Mouse (Mus musculus) MN1 (cell line): ENCODE measurements around the gene Gm45837.
A peak's percentile ranks its signal among the peaks of the same experiment; 100 is the strongest.

Experiments
- DNase-seq: peaks from one replicate; pipeline ENCODE4 v3.0.0-alpha.2; 2016; ENCODE audit warnings: low spot score

Gene Gm45837

DNA sequence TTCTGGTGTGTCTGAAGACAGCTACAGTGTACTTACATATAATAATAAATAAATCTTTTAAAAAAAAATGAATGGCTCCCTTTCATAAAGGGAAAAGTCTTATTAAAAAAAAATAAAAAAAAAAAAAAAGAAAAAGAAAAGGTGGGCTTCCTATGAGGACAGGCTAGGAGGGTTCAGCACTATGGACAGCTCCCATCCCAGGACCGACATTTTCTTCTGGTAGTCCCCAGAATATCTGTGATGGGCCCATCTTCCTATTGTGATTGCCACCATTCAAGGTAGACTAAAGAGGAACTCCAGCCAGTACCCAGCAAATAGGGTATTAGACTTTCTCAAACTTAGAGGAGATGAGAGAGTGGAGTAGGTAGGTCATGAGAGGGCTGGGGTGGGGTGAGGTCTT is 27.2 kb downstream of the Gm45837 start:
- no peak for DNase-seq

- no peak for DNase-seq
Observed at GRCm38 (mm10) chr7:101443093-101443492, 32.4 kb downstream of the Gm45837 start.

GRCm38 (mm10) chr7:101444211-101444610 is 33.5 kb downstream of the Gm45837 start:
- DNase-seq: no peak

- DNase-seq: peak; percentile 73
Observed at GRCm38 (mm10) chr7:101449855-101450254, 39.2 kb downstream of the Gm45837 start.

GRCm38 (mm10) chr7:101450422-101451401 is 40.0 kb downstream of the Gm45837 start:
- DNase-seq: peak; percentile 87

DNA sequence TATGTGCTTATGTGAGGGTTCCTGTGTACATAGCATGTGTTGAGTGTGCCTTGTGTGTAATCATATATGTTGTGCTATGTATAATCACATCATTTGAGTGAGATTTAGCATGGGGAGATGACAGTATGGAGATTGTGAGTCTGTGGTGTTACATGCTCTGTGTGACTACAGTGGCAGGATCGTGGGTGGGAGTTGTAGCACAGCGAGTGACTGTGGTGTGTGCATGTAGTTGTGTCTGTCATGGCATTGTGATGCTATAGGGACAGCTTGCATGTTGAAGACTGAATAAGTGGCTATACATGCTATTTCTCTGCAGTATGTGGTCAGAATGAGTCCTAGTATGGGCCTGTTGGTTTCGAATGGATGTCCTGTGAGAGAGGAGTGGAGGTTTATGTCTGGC is 42.0 kb downstream of the Gm45837 start:
- no peak for DNase-seq

DNA sequence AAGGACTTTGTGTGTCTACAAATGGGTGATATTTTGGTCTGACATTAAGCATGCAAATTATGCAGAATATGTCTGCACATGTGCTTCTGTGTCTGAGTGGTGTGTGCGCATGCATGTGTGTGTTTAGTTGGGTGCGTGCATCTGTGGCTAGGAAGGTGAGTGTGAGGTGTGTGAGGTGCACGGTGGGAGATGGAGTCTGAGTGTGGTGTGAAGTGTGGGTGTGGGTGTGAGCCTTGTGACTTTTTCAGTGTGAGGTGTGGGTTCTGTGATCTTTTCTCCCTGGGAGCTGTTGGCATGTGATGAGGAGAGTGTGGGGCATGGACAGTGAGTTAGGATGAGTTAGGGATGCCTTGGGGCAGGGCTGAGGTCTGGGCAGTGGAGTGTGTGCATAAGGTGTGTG is 42.6 kb downstream of the Gm45837 start:
- no peak for DNase-seq

GRCm38 (mm10) chr7:101453725-101454124 is 43.0 kb downstream of the Gm45837 start:
- no peak for DNase-seq

DNA sequence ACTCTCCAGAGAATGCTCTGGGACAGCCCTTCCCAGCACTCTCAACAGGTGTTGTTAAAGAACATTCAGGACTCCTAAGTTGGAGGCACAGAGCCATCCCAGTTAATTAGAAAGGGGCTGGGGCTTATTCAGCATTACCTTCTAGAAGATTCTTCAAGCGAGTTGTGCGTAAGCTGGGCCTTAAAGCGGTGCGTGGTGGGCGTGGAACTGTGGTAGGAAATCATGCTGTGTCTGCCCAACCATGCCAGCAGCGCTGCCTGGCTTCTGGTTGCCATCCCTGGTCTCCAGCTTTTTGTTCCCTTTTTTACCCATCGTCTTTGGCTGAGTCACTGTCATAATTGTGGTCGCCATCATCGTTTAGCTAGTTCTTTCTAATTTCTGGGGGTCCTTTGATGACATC is 43.8 kb downstream of the Gm45837 start:
- no peak for DNase-seq

GRCm38 (mm10) chr7:101455141-101455540 is 44.5 kb downstream of the Gm45837 start:
- DNase-seq: no peak

DNA sequence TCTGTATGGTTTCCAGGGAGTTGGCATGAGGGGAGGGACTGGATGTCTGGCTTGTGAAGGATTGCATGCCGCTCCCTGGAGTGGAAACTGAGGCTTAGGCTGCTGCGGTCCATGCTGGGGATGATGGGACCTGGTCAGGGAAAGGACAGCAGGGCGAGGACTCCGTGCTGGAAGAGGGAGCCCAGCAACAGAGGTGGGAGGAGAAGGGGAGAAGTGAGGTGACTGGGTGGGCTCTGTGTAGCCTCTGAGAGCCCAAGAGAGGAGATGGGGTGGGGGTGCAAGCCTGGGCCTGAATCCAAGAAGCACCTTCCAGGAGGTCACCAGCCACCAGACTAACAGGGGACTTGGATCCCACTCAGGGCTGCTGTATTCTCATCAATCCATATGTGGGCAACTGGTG is 45.6 kb downstream of the Gm45837 start:
- DNase-seq: no peak

- DNase-seq: no peak
Observed at GRCm38 (mm10) chr7:101456789-101457188, 46.1 kb downstream of the Gm45837 start.

- DNase-seq: no peak
Observed at GRCm38 (mm10) chr7:101457283-101457682, 46.6 kb downstream of the Gm45837 start.

- no peak for DNase-seq
Observed at GRCm38 (mm10) chr7:101457801-101458200, 47.1 kb downstream of the Gm45837 start.

- no peak for DNase-seq
Observed at GRCm38 (mm10) chr7:101458278-101458781, 47.6 kb downstream of the Gm45837 start.

DNA sequence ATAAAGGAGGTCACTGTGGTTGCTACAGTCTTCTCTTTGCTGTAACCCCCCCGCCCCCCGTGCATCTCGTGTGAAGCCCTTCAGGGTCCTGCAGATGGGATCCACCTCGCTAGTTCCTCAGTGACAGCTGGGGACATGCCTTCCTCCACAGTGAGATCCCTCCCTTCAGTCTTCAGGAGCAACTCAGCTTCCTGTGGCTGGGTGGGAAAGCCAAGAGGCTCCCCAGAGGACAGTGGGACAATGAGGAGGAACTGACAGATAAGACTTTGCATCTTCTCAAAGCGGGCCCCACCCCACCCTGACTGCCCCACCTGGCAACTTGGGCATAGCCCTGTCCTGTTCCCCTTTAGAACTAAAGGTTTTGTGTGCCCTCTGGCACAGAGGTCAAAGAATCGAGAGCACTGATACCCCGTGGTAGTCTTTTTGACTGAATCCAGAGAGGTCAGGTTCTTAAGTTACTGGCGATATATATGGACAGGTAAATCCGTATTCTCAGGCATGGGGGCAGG is 48.7 kb downstream of the Gm45837 start:
- DNase-seq: no peak

- DNase-seq: peak; percentile 14
Observed at GRCm38 (mm10) chr7:101459923-101460607, 49.4 kb downstream of the Gm45837 start.

GRCm38 (mm10) chr7:101460608-101460957 is 49.9 kb downstream of the Gm45837 start:
- DNase-seq: peak; percentile 43

- no peak for DNase-seq
Observed at GRCm38 (mm10) chr7:101461571-101461970, 50.9 kb downstream of the Gm45837 start.

GRCm38 (mm10) chr7:101462327-101463068 is 51.8 kb downstream of the Gm45837 start:
- no peak for DNase-seq

DNA sequence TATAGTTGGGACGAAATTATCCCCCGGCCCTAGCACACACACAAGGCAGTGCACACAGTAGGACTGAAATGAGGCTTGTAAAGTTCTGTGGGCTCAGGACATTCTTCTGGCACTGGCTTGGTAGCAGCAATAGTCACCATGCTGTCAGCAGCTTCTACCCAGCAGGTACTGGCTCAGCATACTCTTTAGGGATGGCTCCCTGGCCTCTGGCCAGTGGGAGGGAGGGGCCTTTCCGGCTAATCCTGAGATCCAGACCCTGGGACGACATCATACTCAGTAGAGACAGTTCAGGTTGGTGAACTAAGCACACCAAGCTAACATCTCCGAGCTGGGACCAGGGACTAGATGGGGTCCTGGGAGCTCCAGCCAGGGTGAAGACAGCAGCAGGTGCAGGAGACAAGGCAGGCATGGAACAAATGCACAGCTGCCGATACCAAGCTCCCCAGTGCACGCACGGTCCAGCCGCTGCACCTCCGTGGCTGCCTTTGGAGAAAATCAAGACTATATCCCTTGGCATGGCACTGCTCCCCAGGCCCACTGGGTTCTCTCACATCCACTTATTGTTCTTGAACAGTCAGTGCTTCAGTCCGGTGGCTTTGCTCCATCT is 53.1 kb downstream of the Gm45837 start:
- peak; percentile 39 for DNase-seq

GRCm38 (mm10) chr7:101464927-101465326 is 54.2 kb downstream of the Gm45837 start:
- DNase-seq: no peak
